Mouse (Mus musculus) limb, embryonic 10.5 days (tissue): ENCODE results near the gene Adamts1. TPM values are rescaled to one million over a fixed set of nuclear protein-coding genes. Genes with fewer than 3 reads are reported as not detected.

Experiments used
- DNase-seq: peaks from one replicate; pipeline ENCODE4 v3.0.0-alpha.2; 2017; ENCODE audit warnings: low spot score
- H3K27ac ChIP-seq: fragments of 300-500 bp; sonication (generic); 2 replicates; pipeline ENCODE4 v1.5.1; 2016; ENCODE audit warnings: mild to moderate bottlenecking
- H3K27me3 ChIP-seq: fragments of 300-500 bp; sonication (generic); 2 replicates; pipeline ENCODE4 v1.6.1; 2016; ENCODE audit warnings: low read depth, mild to moderate bottlenecking; ENCODE audit not compliant: poor library complexity, severe bottlenecking
- H3K36me3 ChIP-seq: fragments of 300-500 bp; sonication (generic); 2 replicates; pipeline ENCODE4 v1.6.1; 2016; ENCODE audit warnings: mild to moderate bottlenecking, moderate library complexity
- H3K4me1 ChIP-seq: fragments of 300-500 bp; sonication (generic); 2 replicates; pipeline ENCODE4 v1.6.1; 2016
- H3K4me3 ChIP-seq: fragments of 300-500 bp; sonication (generic); 2 replicates; pipeline ENCODE4 v1.5.1; 2016; ENCODE audit warnings: mild to moderate bottlenecking, moderate library complexity
- H3K9me3 ChIP-seq: fragments of 300-500 bp; sonication (generic); replicated peaks from 2 replicates; pipeline ENCODE4 v1.6.1; 2016; ENCODE audit warnings: mild to moderate bottlenecking
- WGBS: fragments of 180-500 bp; shearing (Covaris S2); methylation state at CpG from one replicate; pipeline ENCODE4 v1.1.7; 2016; 5-methylcytosine and 5-hydroxymethylcytosine counted together
- polyA plus RNA-seq: library from polyadenylated mRNA; unstranded; fragments of >200 nt; fragmentation: Nextera tagmentation; extraction: Ambion mirVana; gene quantifications from 2 replicates; pipeline ENCODE4 v1.2.1, GENCODE M21; 2016

The Adamts1 gene
- polyA plus RNA-seq, 1 experiment from 2014 or later: 26.8 TPM

- H3K4me1 ChIP-seq: peaks cover 32% of the 10 kb centered on the region
- no peak for DNase-seq
- H3K4me3 ChIP-seq: peak overlapping the region; percentile 73
- H3K9me3 ChIP-seq: no peaks in the 10 kb centered on the region
- 70% methylated on average over 9 of the region's 9 CpGs for WGBS
- H3K27ac ChIP-seq: no peak overlapping the region
- H3K27me3 ChIP-seq: no peaks in the 10 kb centered on the region
- H3K36me3 ChIP-seq: peaks cover 54% of the 10 kb centered on the region
These were observed 2.9 kb downstream of the Adamts1 start for GRCm38 (mm10) chr16:85799971-85800370.

- H3K27ac ChIP-seq: no peak overlapping the region
- peaks cover 21% of the 10 kb centered on the region for H3K4me1 ChIP-seq
- H3K9me3 ChIP-seq: no peaks in the 10 kb centered on the region
- peaks cover 65% of the 10 kb centered on the region for H3K36me3 ChIP-seq
- no peaks in the 10 kb centered on the region for H3K27me3 ChIP-seq
- 94% methylated on average over 7 of the region's 7 CpGs for WGBS
- no peak for DNase-seq
- H3K4me3 ChIP-seq: no peak overlapping the region
These were observed 4.6 kb downstream of the Adamts1 start for GRCm38 (mm10) chr16:85798334-85798733.

DNA sequence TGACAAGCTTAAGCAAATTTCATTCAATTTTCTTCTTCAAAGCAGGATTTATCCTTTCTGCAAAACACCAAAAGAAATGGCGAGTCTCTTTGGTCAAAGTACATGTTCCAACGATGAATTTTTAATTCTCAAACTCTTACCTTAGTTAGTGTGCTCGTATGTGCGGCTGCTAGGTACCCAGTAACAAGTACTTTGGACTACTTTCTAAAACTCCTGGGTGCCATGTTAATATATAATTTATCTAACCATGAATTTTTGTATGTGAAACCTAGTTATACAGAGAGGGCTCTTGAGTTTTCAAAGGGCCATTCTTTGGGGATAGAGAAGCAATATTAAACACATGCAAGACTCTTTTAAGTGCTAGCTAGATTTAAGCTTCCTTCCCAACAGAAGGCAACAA lies 5.8 kb downstream of the Adamts1 start:
- Histone ChIP-seq H3K36me3 (peaks cover 65% of the 10 kb centered on the region), H3K9me3 (no peaks in the 10 kb centered on the region), H3K27ac (no peak overlapping the region), H3K4me1 (peaks cover 17% of the 10 kb centered on the region), H3K27me3 (no peaks in the 10 kb centered on the region), H3K4me3 (no peak overlapping the region)
- DNase-seq: no peak
- WGBS: 92% methylated on average over 4 of the region's 4 CpGs

DNA sequence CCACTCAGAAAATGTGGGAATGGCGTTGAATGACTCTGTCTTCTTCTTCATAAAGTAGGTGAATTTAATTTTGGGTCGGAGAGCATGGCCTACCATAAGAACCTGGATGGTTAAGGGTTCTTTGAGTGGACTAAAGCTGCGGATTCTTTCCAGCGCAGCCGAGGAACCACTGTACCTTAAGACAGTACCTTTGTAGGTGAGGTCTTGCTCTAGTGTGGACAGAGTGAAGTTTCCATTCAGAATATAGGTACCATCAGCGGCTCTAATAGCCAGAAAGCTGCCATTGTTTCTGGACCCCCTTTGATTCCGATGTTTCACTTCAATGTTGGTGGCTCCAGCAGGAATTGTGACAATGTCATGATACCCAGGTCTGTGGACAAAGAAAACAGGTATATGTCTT lies 7.2 kb downstream of the Adamts1 start:
- no peak for DNase-seq
- no peaks in the 10 kb centered on the region for H3K27me3 ChIP-seq
- H3K27ac ChIP-seq: no peak overlapping the region
- WGBS: 97% methylated on average over 7 of the region's 7 CpGs
- H3K9me3 ChIP-seq: no peaks in the 10 kb centered on the region
- H3K4me1 ChIP-seq: peaks cover 15% of the 10 kb centered on the region
- no peak overlapping the region for H3K4me3 ChIP-seq
- H3K36me3 ChIP-seq: peaks cover 65% of the 10 kb centered on the region

GRCm38 (mm10) chr16:85793166-85793830 lies 9.6 kb downstream of the Adamts1 start:
- no peak overlapping the region for H3K27ac ChIP-seq
- H3K9me3 ChIP-seq: no peaks in the 10 kb centered on the region
- WGBS: 90% methylated on average over 4 of the region's 4 CpGs
- H3K4me3 ChIP-seq: no peak overlapping the region
- DNase-seq: no peak
- H3K4me1 ChIP-seq: no peaks in the 10 kb centered on the region
- peaks cover 44% of the 10 kb centered on the region for H3K36me3 ChIP-seq
- no peaks in the 10 kb centered on the region for H3K27me3 ChIP-seq

GRCm38 (mm10) chr16:85781076-85781475 lies 21.8 kb downstream of the Adamts1 start:
- no peaks in the 10 kb centered on the region for H3K27me3 ChIP-seq
- no peak overlapping the region for H3K4me3 ChIP-seq
- H3K27ac ChIP-seq: no peak overlapping the region
- no peak for DNase-seq
- H3K36me3 ChIP-seq: no peaks in the 10 kb centered on the region
- WGBS: 91% methylated on average over 2 of the region's 2 CpGs
- H3K9me3 ChIP-seq: no peaks in the 10 kb centered on the region
- H3K4me1 ChIP-seq: no peaks in the 10 kb centered on the region

- DNase-seq: no peak
- Histone ChIP-seq H3K4me1 (no peaks in the 10 kb centered on the region), H3K36me3 (no peaks in the 10 kb centered on the region), H3K27me3 (no peaks in the 10 kb centered on the region), H3K4me3 (no peak overlapping the region), H3K27ac (no peak overlapping the region), H3K9me3 (no peaks in the 10 kb centered on the region)
These were observed 23.1 kb downstream of the Adamts1 start for GRCm38 (mm10) chr16:85779775-85780174.

- Histone ChIP-seq H3K36me3 (no peaks in the 10 kb centered on the region), H3K27ac (no peak overlapping the region), H3K27me3 (no peaks in the 10 kb centered on the region), H3K9me3 (no peaks in the 10 kb centered on the region), H3K4me3 (no peak overlapping the region), H3K4me1 (no peaks in the 10 kb centered on the region)
- DNase-seq: no peak
- 81% methylated on average over 3 of the region's 3 CpGs for WGBS
These were observed 30.6 kb downstream of the Adamts1 start for GRCm38 (mm10) chr16:85772272-85772671.

DNA sequence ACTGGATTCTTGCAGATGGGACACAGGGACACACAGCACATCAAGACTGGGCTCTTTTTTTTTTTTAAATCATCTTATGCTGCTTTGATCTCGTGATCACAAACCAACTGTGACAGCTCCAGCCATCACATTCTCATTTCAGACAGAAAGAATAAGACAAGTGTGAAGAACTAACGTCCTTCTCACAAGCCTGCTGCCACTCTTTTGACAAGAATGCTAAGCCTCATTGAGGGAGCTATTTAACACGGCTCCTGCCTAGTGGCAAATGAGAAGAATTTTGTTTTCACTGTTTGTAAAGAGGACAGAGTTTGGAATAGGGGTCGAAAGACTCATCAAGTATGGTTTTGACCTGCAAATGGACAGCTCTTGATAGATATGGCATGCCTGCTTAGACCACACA lies 35.6 kb downstream of the Adamts1 start:
- peaks cover 12% of the 10 kb centered on the region for H3K4me1 ChIP-seq
- WGBS: 60% methylated on average over 4 of the region's 4 CpGs
- H3K27ac ChIP-seq: no peak overlapping the region
- no peak overlapping the region for H3K4me3 ChIP-seq
- no peaks in the 10 kb centered on the region for H3K27me3 ChIP-seq
- no peaks in the 10 kb centered on the region for H3K9me3 ChIP-seq
- no peaks in the 10 kb centered on the region for H3K36me3 ChIP-seq
- no peak for DNase-seq

DNA sequence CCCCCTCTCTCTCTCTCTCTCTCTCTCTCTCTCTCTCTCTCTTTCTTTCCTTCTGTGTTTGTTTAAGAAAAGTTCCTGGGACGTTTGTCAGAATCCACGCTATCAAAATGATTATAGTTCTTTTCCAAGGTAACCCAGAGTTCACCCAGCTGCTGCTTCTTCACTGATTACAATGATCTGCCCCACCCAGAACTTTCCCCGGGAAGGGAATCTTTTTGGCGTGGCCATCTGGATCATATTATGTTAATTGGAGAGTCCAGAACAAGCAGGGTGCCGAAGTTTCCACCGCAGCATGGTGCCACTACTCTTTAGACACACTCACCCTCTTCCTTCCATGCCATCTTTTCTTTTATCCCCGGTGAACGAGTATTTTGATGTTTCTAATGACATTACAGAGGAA lies 37.2 kb downstream of the Adamts1 start:
- H3K36me3 ChIP-seq: no peaks in the 10 kb centered on the region
- WGBS: 39% methylated on average over 8 of the region's 8 CpGs
- no peaks in the 10 kb centered on the region for H3K9me3 ChIP-seq
- H3K4me1 ChIP-seq: peaks cover 19% of the 10 kb centered on the region
- H3K27me3 ChIP-seq: no peaks in the 10 kb centered on the region
- H3K27ac ChIP-seq: no peak overlapping the region
- no peak overlapping the region for H3K4me3 ChIP-seq
- no peak for DNase-seq

- Histone ChIP-seq H3K4me1 (peaks cover 19% of the 10 kb centered on the region), H3K36me3 (no peaks in the 10 kb centered on the region), H3K9me3 (no peaks in the 10 kb centered on the region), H3K4me3 (no peak overlapping the region), H3K27me3 (no peaks in the 10 kb centered on the region), H3K27ac (no peak overlapping the region)
- DNase-seq: no peak
- WGBS: 85% methylated on average over 6 of the region's 6 CpGs
These were observed 37.7 kb downstream of the Adamts1 start for GRCm38 (mm10) chr16:85765167-85765566.

- WGBS: 74% methylated on average over 10 of the region's 10 CpGs
- H3K4me3 ChIP-seq: no peak overlapping the region
- H3K36me3 ChIP-seq: no peaks in the 10 kb centered on the region
- H3K4me1 ChIP-seq: peaks cover 19% of the 10 kb centered on the region
- no peak overlapping the region for H3K27ac ChIP-seq
- no peaks in the 10 kb centered on the region for H3K27me3 ChIP-seq
- H3K9me3 ChIP-seq: no peaks in the 10 kb centered on the region
- DNase-seq: no peak
These were observed 40.8 kb downstream of the Adamts1 start for GRCm38 (mm10) chr16:85762052-85762665.

DNA sequence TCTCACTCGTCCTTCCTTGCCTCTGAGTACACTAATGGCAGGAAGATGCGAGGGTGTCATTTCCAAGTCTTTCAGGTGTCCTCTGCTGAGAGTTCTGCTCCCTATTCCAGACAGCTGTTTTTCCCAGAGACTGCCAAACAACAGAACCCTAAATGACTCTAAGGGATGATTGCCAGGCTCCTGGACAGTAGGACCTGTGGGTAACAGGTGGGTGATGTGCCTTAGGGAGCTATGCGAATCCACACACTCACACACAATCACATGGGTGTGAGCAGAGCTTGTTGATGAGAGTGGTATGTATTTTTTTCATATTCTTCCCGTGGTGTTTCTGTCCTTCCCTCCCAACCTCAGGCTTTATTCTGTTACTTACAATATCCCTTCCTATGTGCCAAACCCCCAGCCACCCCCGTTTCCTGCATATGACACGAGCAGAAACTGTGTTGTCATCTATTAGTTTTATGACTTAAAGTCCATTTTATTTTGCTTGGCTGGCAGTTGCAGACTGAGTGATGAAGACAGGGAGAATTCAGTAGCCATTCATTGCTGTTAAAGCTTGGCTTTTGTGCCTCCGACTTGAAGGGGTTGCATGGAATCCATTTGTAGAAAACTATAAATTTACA lies 41.8 kb downstream of the Adamts1 start:
- no peak overlapping the region for H3K27ac ChIP-seq
- no peak for DNase-seq
- no peak overlapping the region for H3K4me3 ChIP-seq
- no peaks in the 10 kb centered on the region for H3K9me3 ChIP-seq
- no peaks in the 10 kb centered on the region for H3K27me3 ChIP-seq
- peaks cover 14% of the 10 kb centered on the region for H3K4me1 ChIP-seq
- no peaks in the 10 kb centered on the region for H3K36me3 ChIP-seq
- WGBS: 77% methylated on average over 7 of the region's 7 CpGs
